Mouse (Mus musculus): ENCODE data around the gene Cacna1h. TPM values are rescaled to one million over a fixed set of nuclear protein-coding genes. Genes with fewer than 3 reads are reported as not detected.

The Cacna1h gene
- polyA plus RNA-seq, 1 experiment from 2014 or later: 4.6 TPM

DNA sequence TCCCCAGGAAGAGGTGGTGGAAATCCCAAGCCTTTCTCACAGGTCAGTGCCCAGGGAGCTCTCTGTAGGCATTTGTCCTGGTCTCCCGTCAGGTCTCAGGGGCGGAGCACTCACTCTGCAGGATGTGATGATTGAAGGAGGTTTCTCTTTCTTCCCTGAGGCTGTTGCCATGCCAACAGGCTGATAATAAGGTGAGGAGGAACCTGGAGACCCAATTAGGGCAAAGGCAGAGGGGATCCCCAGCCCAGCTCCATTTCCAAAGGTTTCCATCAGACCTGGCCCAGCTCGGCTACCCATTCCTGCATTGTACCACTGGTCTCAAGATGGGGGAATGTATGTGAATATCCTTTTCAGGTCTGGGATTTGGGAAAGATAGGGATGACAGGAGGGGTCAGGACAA, 29.4 kb downstream of the Cacna1h start:
- Histone ChIP-seq H3K4me3 (replicated peaks) (no peak overlapping the region), H3K9ac (no peak overlapping the region), H3K4me2 (replicated peaks) (no peak overlapping the region), H3K27me3 (replicated peaks) (no peaks in the 10 kb centered on the region), H3K4me1 (replicated peaks) (peaks cover 33% of the 10 kb centered on the region), H3K36me3 (no peaks in the 10 kb centered on the region), H3K27ac (no peak overlapping the region), H3K9me3 (no peaks in the 10 kb centered on the region)
- ATAC-seq: no peak
- 68% methylated on average over 3 of the region's 3 CpGs for WGBS

DNA sequence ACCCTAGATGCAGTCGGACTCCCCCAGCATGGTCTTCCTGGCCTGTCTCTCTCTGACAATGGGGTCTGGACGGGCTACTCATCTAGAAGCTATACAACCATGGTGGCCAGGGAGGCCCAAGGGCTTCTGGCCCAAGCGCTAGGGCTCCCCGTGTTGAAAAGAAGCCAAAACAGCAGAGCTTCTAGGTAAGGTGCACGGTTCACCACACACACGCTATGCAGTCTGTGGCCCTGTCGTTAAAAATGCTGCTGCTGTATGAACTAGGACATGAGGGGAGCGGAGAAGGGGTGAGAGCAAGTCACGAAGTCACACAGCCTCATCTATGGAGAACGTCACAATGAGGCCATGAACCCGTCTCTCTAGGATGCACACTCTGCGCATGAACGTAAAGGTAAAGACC, 31.4 kb downstream of the Cacna1h start:
- Histone ChIP-seq H3K4me3 (replicated peaks) (no peak overlapping the region), H3K9ac (no peak overlapping the region), H3K27me3 (replicated peaks) (no peaks in the 10 kb centered on the region), H3K4me2 (replicated peaks) (no peak overlapping the region), H3K9me3 (no peaks in the 10 kb centered on the region), H3K27ac (no peak overlapping the region), H3K36me3 (no peaks in the 10 kb centered on the region), H3K4me1 (replicated peaks) (peaks cover 30% of the 10 kb centered on the region)
- 83% methylated on average over 13 of the region's 13 CpGs for WGBS
- no peak for ATAC-seq

DNA sequence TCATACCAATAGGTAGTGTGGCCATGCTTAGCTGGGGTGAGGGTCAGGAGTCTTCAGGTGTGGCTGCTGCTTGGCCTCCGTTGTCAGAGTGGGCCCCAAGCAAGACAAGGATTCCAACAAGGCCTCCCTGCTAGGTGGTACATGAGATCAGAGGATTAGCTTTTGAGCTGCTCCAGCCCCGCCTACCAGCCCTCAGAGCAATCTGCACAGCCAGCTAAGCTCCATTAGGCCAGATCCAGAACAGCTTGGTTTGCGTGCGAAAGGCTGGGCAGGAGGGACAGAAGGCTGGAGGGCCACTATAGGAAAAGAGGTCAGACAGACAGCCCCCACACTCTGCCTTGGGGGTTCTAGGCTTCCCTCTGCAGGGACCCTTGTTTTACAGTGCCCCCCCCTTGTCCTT, 32.1 kb downstream of the Cacna1h start:
- WGBS: 57% methylated on average over 4 of the region's 4 CpGs
- Histone ChIP-seq H3K36me3 (no peaks in the 10 kb centered on the region), H3K27ac (no peak overlapping the region), H3K4me2 (replicated peaks) (no peak overlapping the region), H3K4me1 (replicated peaks) (peaks cover 23% of the 10 kb centered on the region), H3K4me3 (replicated peaks) (no peak overlapping the region), H3K9me3 (no peaks in the 10 kb centered on the region), H3K27me3 (replicated peaks) (no peaks in the 10 kb centered on the region), H3K9ac (no peak overlapping the region)
- ATAC-seq: no peak

DNA sequence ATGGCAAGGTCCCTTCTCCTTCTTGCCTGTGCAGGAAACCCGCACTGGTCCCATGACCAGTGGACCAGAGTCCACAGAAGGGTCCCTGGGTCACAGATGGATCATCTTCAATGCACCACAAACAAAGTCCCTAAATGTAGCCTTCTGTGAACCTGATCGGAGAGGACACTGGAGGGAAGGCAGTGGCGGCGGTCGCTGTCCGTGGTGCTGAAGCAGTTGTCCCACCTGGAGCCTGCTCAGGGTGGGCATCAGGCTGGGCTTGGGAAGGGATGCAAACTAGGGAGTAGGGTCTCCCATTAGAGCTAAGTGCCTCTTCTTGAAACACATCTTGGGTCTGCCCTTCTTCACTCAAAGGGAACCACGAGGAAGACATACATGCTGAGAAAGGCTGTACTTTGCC, 33.1 kb downstream of the Cacna1h start:
- no peak overlapping the region for H3K4me2 ChIP-seq (replicated peaks)
- no peak overlapping the region for H3K9ac ChIP-seq
- WGBS: 7% methylated on average over 7 of the region's 7 CpGs
- ATAC-seq: no peak
- H3K4me3 ChIP-seq (replicated peaks): no peak overlapping the region
- H3K36me3 ChIP-seq: no peaks in the 10 kb centered on the region
- no peaks in the 10 kb centered on the region for H3K9me3 ChIP-seq
- peaks cover 13% of the 10 kb centered on the region for H3K4me1 ChIP-seq (replicated peaks)
- H3K27me3 ChIP-seq (replicated peaks): no peaks in the 10 kb centered on the region
- H3K27ac ChIP-seq: no peak overlapping the region

DNA sequence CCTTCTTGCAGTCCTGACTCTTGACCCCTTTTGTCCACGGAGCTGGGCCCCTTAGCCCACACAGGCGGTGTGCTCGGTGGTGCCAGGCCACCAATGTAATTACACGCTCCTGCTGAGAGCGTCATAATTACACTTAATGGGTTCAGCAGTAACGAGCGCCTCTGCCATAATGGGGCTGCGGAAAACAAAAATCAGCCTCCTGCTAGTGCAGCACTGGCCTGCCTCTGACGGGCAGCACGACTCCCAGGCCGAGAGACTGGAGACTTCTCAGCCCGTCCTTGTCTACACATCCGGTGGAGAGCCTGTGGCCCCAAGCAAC, 35.1 kb downstream of the Cacna1h start:
- Histone ChIP-seq H3K9me3 (no peaks in the 10 kb centered on the region), H3K4me2 (replicated peaks) (no peak overlapping the region), H3K36me3 (no peaks in the 10 kb centered on the region), H3K9ac (no peak overlapping the region), H3K27me3 (replicated peaks) (no peaks in the 10 kb centered on the region), H3K27ac (no peak overlapping the region), H3K4me3 (replicated peaks) (no peak overlapping the region), H3K4me1 (replicated peaks) (0 out of 2 replicates have a peak, but pooled peaks cover 3% of the 10 kb centered on the region)
- 57% methylated on average over 13 of the region's 13 CpGs for WGBS
- 0 out of 2 replicates have a peak, but pooled peaks have one; percentile 35 for ATAC-seq

DNA sequence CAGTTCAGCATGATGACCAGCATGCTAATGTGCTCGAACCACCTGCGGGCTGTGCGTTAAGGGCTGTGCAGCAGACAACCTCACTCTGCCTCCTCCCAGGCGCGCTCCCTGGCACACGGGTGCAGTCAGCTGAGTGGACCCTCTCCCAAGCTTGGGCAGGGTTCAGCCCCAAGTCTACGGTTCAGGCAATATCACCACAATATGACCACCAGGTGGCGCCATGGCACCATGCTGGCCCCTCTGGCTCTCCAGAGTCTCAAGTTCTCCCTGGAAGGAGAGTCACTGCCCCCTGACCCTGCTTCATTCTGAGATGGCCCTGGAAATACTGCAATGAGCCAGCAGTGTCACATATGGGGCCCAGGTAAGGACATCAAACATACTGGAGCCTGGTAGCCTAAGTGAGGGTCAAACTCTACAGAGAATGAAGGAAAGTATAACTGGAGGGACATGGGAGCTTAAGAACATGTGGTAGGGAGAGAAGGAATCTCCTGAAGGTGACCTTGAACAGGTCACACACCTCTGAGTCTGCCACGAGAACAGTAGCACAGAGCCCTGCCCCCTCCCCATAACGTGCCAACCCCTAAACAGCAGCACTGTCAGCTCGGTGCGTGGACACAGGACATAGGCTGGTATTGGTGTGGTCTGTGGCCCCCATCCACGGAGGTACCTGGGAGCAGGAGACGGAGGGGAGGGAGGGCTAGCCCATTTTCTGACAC, 35.6 kb downstream of the Cacna1h start:
- H3K27me3 ChIP-seq (replicated peaks): no peaks in the 10 kb centered on the region
- peak; percentile 63 for ATAC-seq
- H3K9me3 ChIP-seq: no peaks in the 10 kb centered on the region
- no peak overlapping the region for H3K4me3 ChIP-seq (replicated peaks)
- no peak overlapping the region for H3K9ac ChIP-seq
- no peak overlapping the region for H3K27ac ChIP-seq
- 0 out of 2 replicates have a peak, but pooled peaks cover 3% of the 10 kb centered on the region for H3K4me1 ChIP-seq (replicated peaks)
- no peak overlapping the region for H3K4me2 ChIP-seq (replicated peaks)
- no peaks in the 10 kb centered on the region for H3K36me3 ChIP-seq
- 33% methylated on average over 14 of the region's 14 CpGs for WGBS

DNA sequence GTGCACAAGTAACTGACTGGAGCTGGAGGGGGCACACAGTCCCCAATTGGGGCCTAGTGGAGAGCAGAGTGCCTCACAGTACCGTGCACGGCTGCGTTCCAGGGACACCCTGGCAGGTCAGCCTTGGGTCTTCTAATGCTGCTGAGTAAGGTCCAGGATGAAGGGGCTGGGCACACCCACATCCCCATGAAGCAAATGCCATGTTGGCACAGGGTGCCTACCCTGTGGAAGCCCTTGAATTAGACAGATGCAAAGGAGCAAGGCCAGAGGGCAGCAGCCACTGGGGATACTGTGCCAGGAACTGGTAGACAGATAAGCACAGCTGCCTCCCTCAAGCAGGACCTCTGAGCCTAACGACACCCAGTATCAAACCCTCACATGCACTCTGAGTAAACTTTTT, 39.1 kb downstream of the Cacna1h start:
- H3K27ac ChIP-seq: no peak overlapping the region
- no peaks in the 10 kb centered on the region for H3K9me3 ChIP-seq
- H3K4me3 ChIP-seq (replicated peaks): no peak overlapping the region
- WGBS: 79% methylated on average over 4 of the region's 4 CpGs
- H3K4me1 ChIP-seq (replicated peaks): 0 out of 2 replicates have a peak, but pooled peaks cover 3% of the 10 kb centered on the region
- no peak for ATAC-seq
- H3K9ac ChIP-seq: no peak overlapping the region
- H3K4me2 ChIP-seq (replicated peaks): no peak overlapping the region
- no peaks in the 10 kb centered on the region; the same call in 1 of the 2 replicates for H3K36me3 ChIP-seq
- no peaks in the 10 kb centered on the region for H3K27me3 ChIP-seq (replicated peaks)

DNA sequence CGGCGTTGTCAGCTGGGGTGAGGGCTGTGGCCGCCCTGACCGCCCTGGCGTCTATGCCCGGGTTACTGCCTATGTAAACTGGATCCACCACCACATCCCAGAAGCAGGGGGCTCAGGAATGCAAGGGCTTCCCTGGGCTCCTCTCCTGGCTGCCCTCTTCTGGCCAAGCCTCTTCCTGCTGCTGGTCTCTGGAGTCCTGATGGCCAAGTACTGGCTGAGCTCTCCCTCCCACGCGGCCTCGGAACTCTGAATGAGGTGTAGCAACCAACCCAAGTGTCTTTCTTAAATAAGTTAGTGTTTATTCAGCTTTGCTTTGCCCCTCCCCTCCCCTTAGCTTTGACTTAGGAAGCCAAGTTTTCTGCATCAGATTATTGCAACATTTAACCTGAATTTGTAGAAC, 59.6 kb downstream of the Cacna1h start:
- Histone ChIP-seq H3K4me3 (replicated peaks) (no peak overlapping the region), H3K9me3 (no peaks in the 10 kb centered on the region), H3K27ac (no peak overlapping the region), H3K4me1 (replicated peaks) (peaks cover 10% of the 10 kb centered on the region), H3K27me3 (replicated peaks) (no peaks in the 10 kb centered on the region), H3K36me3 (no peaks in the 10 kb centered on the region; the same call in 1 of the 2 replicates), H3K4me2 (replicated peaks) (no peak overlapping the region), H3K9ac (no peak overlapping the region)
- WGBS: 28% methylated on average over 9 of the region's 9 CpGs
- ATAC-seq: no peak

DNA sequence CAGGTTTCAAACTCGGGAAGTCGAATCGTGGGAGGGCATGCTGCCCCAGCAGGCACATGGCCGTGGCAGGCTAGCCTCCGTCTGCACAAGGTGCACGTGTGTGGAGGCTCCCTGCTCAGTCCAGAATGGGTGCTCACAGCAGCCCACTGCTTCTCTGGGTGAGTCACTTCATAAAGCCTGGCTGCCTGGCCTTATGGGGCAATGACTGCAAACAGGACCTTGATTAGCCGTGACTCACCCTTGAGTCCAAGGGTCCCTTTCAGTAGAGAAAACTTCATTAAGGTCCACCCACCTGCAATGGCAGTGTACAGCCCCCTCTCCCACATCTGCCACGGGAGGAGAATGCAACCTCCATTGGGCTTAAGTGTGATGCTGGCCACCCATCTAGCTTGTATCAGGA, 61.1 kb downstream of the Cacna1h start:
- H3K27me3 ChIP-seq (replicated peaks): no peaks in the 10 kb centered on the region
- no peaks in the 10 kb centered on the region; the same call in 1 of the 2 replicates for H3K36me3 ChIP-seq
- H3K4me1 ChIP-seq (replicated peaks): peaks cover 10% of the 10 kb centered on the region
- peak overlapping the region; percentile 23 for H3K27ac ChIP-seq
- no peaks in the 10 kb centered on the region for H3K9me3 ChIP-seq
- 45% methylated on average over 8 of the region's 8 CpGs for WGBS
- H3K4me2 ChIP-seq (replicated peaks): peak overlapping the region; percentile 11
- no peak overlapping the region for H3K9ac ChIP-seq
- H3K4me3 ChIP-seq (replicated peaks): no peak overlapping the region
- peak; percentile 88 for ATAC-seq

DNA sequence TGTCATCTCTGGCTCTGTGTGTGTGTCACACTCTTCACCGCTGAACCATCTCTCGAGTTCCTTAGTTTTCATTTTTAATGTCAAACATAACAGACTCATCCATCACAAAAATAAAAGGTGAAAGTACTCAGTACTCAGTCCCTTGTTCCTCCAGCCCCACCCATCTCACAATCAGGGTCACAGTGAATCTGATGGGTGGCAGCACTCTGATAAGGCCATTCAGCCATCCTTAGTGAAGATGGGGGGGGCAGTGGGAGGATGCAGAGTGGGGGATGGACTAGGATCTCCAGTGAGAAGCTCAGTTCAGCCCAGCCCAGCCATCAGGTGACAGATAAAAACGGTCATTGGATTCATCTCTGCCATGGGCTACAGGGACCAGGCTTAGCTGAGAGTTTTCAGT, 64.6 kb downstream of the Cacna1h start, which contains the start of gene Tpsg1:
Gene Tpsg1, plus strand, starts transcription at position 301 of the 400 bp plus-strand sequence.
- WGBS: 78% methylated on average over 3 of the region's 3 CpGs
- no peak for ATAC-seq

DNA sequence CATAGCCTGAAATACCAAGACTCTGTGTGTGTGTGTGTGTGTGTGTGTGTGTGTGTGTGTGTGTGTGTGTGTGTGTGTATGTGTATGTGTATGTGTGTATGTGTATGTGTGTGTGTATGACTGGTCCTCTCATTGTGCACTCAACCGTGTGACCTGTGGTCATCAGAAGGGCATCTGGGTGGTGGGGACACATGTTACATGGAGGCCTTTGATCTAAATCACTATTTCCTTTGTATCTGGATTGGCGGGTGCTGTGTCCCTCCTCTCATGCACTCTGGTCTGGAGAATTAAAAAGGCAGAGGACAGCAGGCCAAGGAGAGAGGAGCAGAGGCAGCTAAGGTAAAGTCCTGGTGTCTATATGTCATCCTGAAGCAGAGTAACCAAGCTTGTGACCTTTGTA, 67.6 kb downstream of the Cacna1h start, which contains the start of gene Tpsb2:
Gene Tpsb2, plus strand, starts transcription at position 301 of the 400 bp plus-strand sequence.
- Histone ChIP-seq H3K36me3 (no peaks in the 10 kb centered on the region), H3K9ac (no peak within 1 kb of the TSS), H3K4me1 (replicated peaks) (0 out of 2 replicates have a peak, but pooled peaks cover 2% of the 10 kb centered on the region), H3K9me3 (no peaks in the 10 kb centered on the region), H3K4me3 (replicated peaks) (no peak within 1 kb of the TSS), H3K4me2 (replicated peaks) (no peak within 1 kb of the TSS), H3K27me3 (replicated peaks) (0 out of 2 replicates have a peak, but pooled peaks cover 3% of the 10 kb centered on the region), H3K27ac (no peak within 1 kb of the TSS)
- no peak for ATAC-seq
- WGBS: 82% methylated on average over 2 of the region's 2 CpGs

More for the DNA sequence above, 64.6 kb downstream of the Cacna1h start, which contains the start of gene Tpsg1:
- peaks cover 10% of the 10 kb centered on the region for H3K4me1 ChIP-seq (replicated peaks)
- no peak within 1 kb of the TSS for H3K4me2 ChIP-seq (replicated peaks)
- no peak within 1 kb of the TSS for H3K4me3 ChIP-seq (replicated peaks)
- no peak within 1 kb of the TSS for H3K27ac ChIP-seq
- no peaks in the 10 kb centered on the region for H3K36me3 ChIP-seq
- H3K9me3 ChIP-seq: no peaks in the 10 kb centered on the region
- no peaks in the 10 kb centered on the region for H3K27me3 ChIP-seq (replicated peaks)
- no peak within 1 kb of the TSS for H3K9ac ChIP-seq

DNA sequence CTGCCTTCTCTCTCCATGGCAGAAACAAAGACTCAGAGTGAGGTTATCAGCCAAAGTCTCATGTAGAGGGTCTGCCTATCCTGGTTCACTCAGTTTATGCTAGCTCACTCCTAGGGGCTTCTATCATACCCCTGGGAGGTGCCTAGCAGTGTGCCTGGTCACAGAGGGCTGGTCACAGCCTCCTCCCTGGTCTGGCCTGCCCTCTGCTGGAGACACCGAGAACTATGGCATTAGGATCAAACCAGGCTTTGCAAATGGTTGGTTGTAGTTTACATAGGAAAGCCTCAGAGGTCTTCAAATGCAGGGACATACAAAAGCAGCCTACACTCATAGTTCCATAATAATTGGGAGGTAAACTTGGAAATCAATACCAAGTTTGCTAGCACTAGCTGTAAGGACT, 69.9 kb downstream of the Cacna1h start:
- ATAC-seq: no peak
- 0% methylated on average over 1 of the region's 1 CpGs for WGBS

DNA sequence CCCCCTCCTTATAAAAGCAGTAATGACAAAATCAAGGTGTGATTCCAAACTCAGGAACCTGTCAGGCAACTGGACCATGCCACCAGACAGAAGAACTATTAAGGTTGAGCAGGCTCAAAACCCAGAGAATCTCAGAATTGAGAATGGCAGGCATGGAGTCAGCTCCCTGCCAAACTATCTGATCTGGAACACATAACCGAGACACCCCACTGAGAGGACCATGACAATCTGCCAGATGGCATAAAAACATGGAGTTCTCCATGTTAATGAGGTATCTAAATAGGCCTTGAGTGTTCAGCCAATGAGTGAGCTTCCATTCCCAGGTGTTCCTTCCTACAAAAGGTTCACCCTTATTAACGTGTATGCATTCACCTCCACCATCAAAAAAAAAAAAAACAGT, 72.3 kb downstream of the Cacna1h start:
- Histone ChIP-seq H3K4me1 (replicated peaks) (no peaks in the 10 kb centered on the region), H3K36me3 (no peaks in the 10 kb centered on the region), H3K4me2 (replicated peaks) (no peak overlapping the region), H3K27ac (no peak overlapping the region), H3K27me3 (replicated peaks) (0 out of 2 replicates have a peak, but pooled peaks cover 5% of the 10 kb centered on the region), H3K4me3 (replicated peaks) (no peak overlapping the region), H3K9ac (no peak overlapping the region), H3K9me3 (no peaks in the 10 kb centered on the region)
- ATAC-seq: no peak
- 79% methylated on average over 2 of the region's 2 CpGs for WGBS

More for the DNA sequence above, 69.9 kb downstream of the Cacna1h start:
- Histone ChIP-seq H3K9me3 (no peaks in the 10 kb centered on the region), H3K4me2 (replicated peaks) (no peak overlapping the region), H3K27ac (no peak overlapping the region), H3K9ac (no peak overlapping the region), H3K4me3 (replicated peaks) (no peak overlapping the region), H3K4me1 (replicated peaks) (no peaks in the 10 kb centered on the region), H3K36me3 (no peaks in the 10 kb centered on the region), H3K27me3 (replicated peaks) (0 out of 2 replicates have a peak, but pooled peaks cover 5% of the 10 kb centered on the region)

Data from intestine, embryonic 15.5 days (tissue).